Comparison of ENCODE assay signal across 20 mouse cellular contexts in the genomic region with DNA sequence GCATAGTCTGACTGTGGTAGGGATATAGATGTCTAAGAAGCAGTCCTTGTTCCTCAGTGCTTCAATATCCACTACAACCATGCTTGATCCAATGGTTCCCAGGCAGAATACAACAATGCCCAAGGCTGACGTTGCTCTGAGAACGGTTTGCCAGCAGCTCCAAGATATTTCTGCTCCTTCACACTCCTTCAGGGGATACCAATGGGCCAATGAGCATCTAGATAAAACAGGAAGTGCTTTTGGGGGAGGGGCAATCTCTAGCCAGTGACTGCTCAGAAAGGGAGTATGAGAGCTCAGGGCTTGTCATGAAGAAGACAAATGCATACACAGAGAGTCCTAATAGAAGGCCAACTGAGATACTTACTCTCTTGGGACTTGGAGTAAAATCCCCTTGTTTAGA. TPM values are rescaled to one million over a fixed set of nuclear protein-coding genes. Genes with fewer than 3 reads are reported as not detected.
DNase-seq lines count a peak whose midpoint lies in the region; ATAC-seq and TF ChIP-seq lines count a peak whose summit lies in the region.
"Had no signal": no experiment of that assay in that cellular context is flagged by ENCODE, and none has a peak within 500 bp of the region (broad histone marks: within the 10 kb centered on the region; RNA-seq: fewer than 3 reads in every experiment).

No protein-coding gene starts in this region.

- 73% methylated on average over 2 of the region's 2 CpGs for WGBS in midbrain, postnatal 0 days

- H3K27ac ChIP-seq in left cerebral cortex, adult 2 months, result peak overlapping the region; percentile 63; the same call in 1 of the 2 replicates
- H3K27ac ChIP-seq in midbrain, postnatal 0 days (ENCODE audit: low read depth, low read length), result no peak overlapping the region
- H3K27ac ChIP-seq: hindbrain, postnatal 0 days; lung, embryonic 15.5 days had no signal

- intact Hi-C loops in left cerebral cortex, adult 2 months (cut with DNase I), result loop anchor here (10.0 kb wide), 1 partner anchor 285 kb away; no protein-coding TSS in a partner anchor

- no peak for TF ChIP-seq CTCF in left cerebral cortex, adult 2 months (IDR thresholded peaks at IDR 0.05)
- TF ChIP-seq CTCF in midbrain, postnatal 0 days (IDR thresholded peaks at IDR 0.05), result no peak

- no peaks in the 10 kb centered on the region for H3K36me3 ChIP-seq in midbrain, postnatal 0 days (ENCODE audit: insufficient read depth, low read length)
- H3K36me3 ChIP-seq: lung, embryonic 15.5 days had no signal

- H3K9me3 ChIP-seq in midbrain, postnatal 0 days (ENCODE audit: low read length), result no peaks in the 10 kb centered on the region
- H3K9me3 ChIP-seq: lung, embryonic 15.5 days had no signal

- H3K27me3 ChIP-seq in midbrain, postnatal 0 days (ENCODE audit: insufficient read depth, low read length), result 0 out of 2 replicates have a peak, but pooled peaks cover 2% of the 10 kb centered on the region
- H3K27me3 ChIP-seq: lung, embryonic 15.5 days had no signal

- no peak overlapping the region for H3K4me3 ChIP-seq in left cerebral cortex, adult 2 months
- no peak overlapping the region for H3K4me3 ChIP-seq in midbrain, postnatal 0 days (ENCODE audit: low read depth, low read length)
- H3K4me3 ChIP-seq: lung, embryonic 15.5 days; myocyte had no signal

- H3K4me2 ChIP-seq in midbrain, postnatal 0 days (ENCODE audit: low read depth, low read length, poor library complexity, severe bottlenecking), result no peak overlapping the region
- H3K4me2 ChIP-seq: liver, embryonic 11.5 days; lung, embryonic 15.5 days; midbrain, embryonic 11.5 days had no signal

- DNase-seq in cerebellum, postnatal 14 days, result peak; percentile 30 to 45
- DNase-seq in cerebellum, adult 9-10 months, result no peak
- no peak for DNase-seq in left cerebral cortex, adult 2 months (ENCODE audit: extremely low spot score in 1 of 2, low spot score in 2 of 2)
- DNase-seq in left cerebral cortex, adult 18-20 months (ENCODE audit: low spot score in 2 of 2), result no peak
- peak; percentile 95 for DNase-seq in MEL-GATA-1-ER (ENCODE audit: extremely low read depth, low read depth)
- no peak for DNase-seq in embryo, embryonic 10.5 days (ENCODE audit: low spot score)
- no peak for DNase-seq in midbrain, postnatal 0 days (ENCODE audit: low spot score)
- DNase-seq: adrenal gland, adult 8-10 months; kidney, adult 2 months; kidney, postnatal 25 days had no signal

- no peak overlapping the region for H3K9ac ChIP-seq in midbrain, postnatal 0 days (replicated peaks; ENCODE audit: low read length, poor library complexity, severe bottlenecking)
- H3K9ac ChIP-seq: lung, embryonic 15.5 days had no signal

- ATAC-seq in monocyte, adult 5-6 weeks (replicated peaks; ENCODE audit: insufficient number of reproducible peaks, low FRiP score, low TSS enrichment, poor library complexity, severe bottlenecking), result 0 out of 2 replicates have a peak, but pooled peaks have one; percentile 43
- no peak for ATAC-seq in midbrain, postnatal 0 days (ENCODE audit: low FRiP score)

- no peaks in the 10 kb centered on the region for H3K4me1 ChIP-seq in midbrain, postnatal 0 days (ENCODE audit: insufficient read depth, low read length)
- H3K4me1 ChIP-seq: lung, embryonic 15.5 days had no signal

RNA-seq across cellular contexts. Expression of gene Nin, which starts 6.0 kb away (rescaled TPM):
- 10 to 100 TPM; 67.4 to 82.6 TPM for total RNA-seq in left cerebral cortex, adult 2 months (2021)
- 10 to 100 TPM; 54.0 to 66.9 TPM for total RNA-seq in left cerebral cortex, adult 18-20 months (2021)
- 134 to 153 TPM (median 142 TPM) in 3 replicates for total RNA-seq in monocyte, adult 5-6 weeks (2017)
- 25.0 and 25.8 TPM in 2 replicates for total RNA-seq in midbrain, postnatal 0 days (2014; rRNA removed)
- polyA plus RNA-seq in midbrain, postnatal 0 days (2015; fragmentation: Nextera tagmentation; extraction: Ambion mirVana), result 4.9 and 7.9 TPM in 2 replicates

RNA-seq across cellular contexts. Expression of gene Abhd12b, which starts 34.4 kb away (rescaled TPM):
- under 1 TPM; 0.14 to 0.37 TPM for total RNA-seq in left cerebral cortex, adult 2 months (2021)
- total RNA-seq in left cerebral cortex, adult 18-20 months (2021), result not detected
- not detected in 3 replicates for total RNA-seq in monocyte, adult 5-6 weeks (2017)
- total RNA-seq in midbrain, postnatal 0 days (2014; rRNA removed), result not detected in 2 replicates
- polyA plus RNA-seq in midbrain, postnatal 0 days (2015; fragmentation: Nextera tagmentation; extraction: Ambion mirVana), result 0.15 and 0.19 TPM in 2 replicates
- total RNA-seq: adrenal gland, adult 8-10 months; heart, adult 8-10 months; heart, postnatal 25 days; hindbrain, postnatal 0 days; layer of hippocampus, postnatal 25 days; left cerebral cortex, postnatal 4 days had no signal
- polyA plus RNA-seq: hindbrain, postnatal 0 days; kidney, adult 2 months; liver, embryonic 11.5 days; midbrain, embryonic 11.5 days; myocyte had no signal

Comparison
In these comparisons a context has a peak if more than half of its experiments do, and no peak if none do; other contexts are left out.
1. DNase-seq: peak in cerebellum, postnatal 14 days (2 of 2) and MEL-GATA-1-ER (single experiment); none in cerebellum, adult 9-10 months (single experiment), left cerebral cortex, adult 2 months (0 of 2), left cerebral cortex, adult 18-20 months (0 of 2), embryo, embryonic 10.5 days (single experiment) and midbrain, postnatal 0 days (single experiment).